In the genomic region with DNA sequence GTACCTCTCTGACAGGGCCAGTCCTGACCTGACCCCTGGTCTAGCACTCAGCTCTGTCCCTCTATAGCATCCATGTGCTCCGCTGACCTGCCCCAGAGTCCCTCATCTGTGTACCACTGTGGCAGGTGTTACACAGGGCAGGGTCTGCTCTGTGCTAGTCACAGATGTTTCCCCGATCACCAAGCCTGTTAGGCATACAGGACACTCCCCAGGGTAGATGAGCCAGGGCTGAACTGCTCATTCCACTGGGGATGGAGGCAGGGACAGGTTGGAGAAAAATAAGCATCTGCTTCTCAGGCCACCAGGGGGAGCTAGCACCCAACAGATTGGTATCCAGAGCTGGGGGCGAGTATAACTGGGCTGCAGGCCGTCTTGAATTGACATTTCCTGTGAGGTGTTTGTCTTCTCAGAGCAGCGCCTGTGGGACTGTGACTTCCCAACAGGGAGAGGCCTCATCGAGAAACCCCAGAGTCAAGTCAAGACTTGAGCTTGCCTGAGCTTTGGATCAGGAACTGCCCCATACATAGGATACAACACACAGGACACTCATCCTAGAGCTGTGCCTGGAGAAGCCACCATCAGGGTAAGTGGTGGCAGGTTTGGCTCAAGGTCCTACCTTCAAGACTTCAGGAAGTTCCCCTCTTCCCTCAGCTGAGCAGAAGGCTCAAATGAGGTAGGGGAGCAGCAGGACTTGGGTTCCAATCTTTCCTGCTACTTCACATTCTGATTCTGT, we compare ENCODE assay signal across 8 mouse cellular contexts. TPM values are rescaled to one million over a fixed set of nuclear protein-coding genes. Genes with fewer than 3 reads are reported as not detected.
DNase-seq lines count a peak whose midpoint lies in the region; ATAC-seq and TF ChIP-seq lines count a peak whose summit lies in the region.

No protein-coding gene starts in this region.

- H3K4me3 ChIP-seq in hindbrain, postnatal 0 days (ENCODE audit: low read length): no peak overlapping the region

- H3K4me2 ChIP-seq in hindbrain, postnatal 0 days (ENCODE audit: low read depth, low read length): no peak overlapping the region

- no peaks in the 10 kb centered on the region for H3K4me1 ChIP-seq in hindbrain, postnatal 0 days (ENCODE audit: insufficient read depth, low read length)

- no peaks in the 10 kb centered on the region for H3K27me3 ChIP-seq in hindbrain, postnatal 0 days (ENCODE audit: insufficient read depth, low read length)

- peaks cover 28% of the 10 kb centered on the region; the same call in 1 of the 2 replicates for H3K36me3 ChIP-seq in hindbrain, postnatal 0 days (ENCODE audit: insufficient read depth, low read length)

- ATAC-seq in hindbrain, postnatal 0 days: peak; percentile 82
- peak; percentile 78 for ATAC-seq in megakaryocyte progenitor cell, adult 5-6 weeks (replicated peaks; ENCODE audit: poor library complexity)

- H3K27ac ChIP-seq in hindbrain, postnatal 0 days: no peak overlapping the region

- DNase-seq in ZHBTc4 (ENCODE audit: low read depth, low spot score): peak; percentile 86
- peak; percentile 93 to 95 for DNase-seq in cerebellum, postnatal 10 days
- DNase-seq in frontal cortex, postnatal 25 days (ENCODE audit: low spot score in 2 of 2): peak; percentile 72 to 75
- peak; percentile 89 for DNase-seq in hindbrain, postnatal 0 days (ENCODE audit: low spot score)
- peak; percentile 55 to 72 for DNase-seq in left cerebral cortex, adult 8-10 months (ENCODE audit: low spot score in 2 of 2)
- peak; percentile 89 for DNase-seq in right cerebral cortex, postnatal 14 days
- DNase-seq in urinary bladder, postnatal 4 days (ENCODE audit: low spot score in 2 of 2): peak; percentile 59 to 88

- TF ChIP-seq CTCF in hindbrain, postnatal 0 days (IDR thresholded peaks at IDR 0.05; ENCODE audit: low read depth): peak; percentile 94

- H3K9me3 ChIP-seq in hindbrain, postnatal 0 days (ENCODE audit: low read length): no peaks in the 10 kb centered on the region

- no peak overlapping the region for H3K9ac ChIP-seq in hindbrain, postnatal 0 days (replicated peaks; ENCODE audit: low read length)

- 27% methylated on average over 6 of the region's 6 CpGs for WGBS in hindbrain, postnatal 0 days

RNA-seq across cellular contexts. Expression of gene Myrf, which starts 17.9 kb away (rescaled TPM):
- 5.1 and 5.9 TPM in 2 replicates for total RNA-seq in hindbrain, postnatal 0 days (2014; rRNA removed)
- 1.7 and 2.0 TPM in 2 replicates for polyA plus RNA-seq in hindbrain, postnatal 0 days (2015; fragmentation: Nextera tagmentation; extraction: Ambion mirVana)
- 10 to 100 TPM; 28.7 to 33.3 (median 29.0) TPM for total RNA-seq in left cerebral cortex, adult 8-10 months (2022)
- total RNA-seq in megakaryocyte progenitor cell, adult 5-6 weeks (2015): not detected in 2 replicates
- not detected in 2 replicates for total RNA-seq in megakaryocyte progenitor cell, adult 5-6 weeks (2017)

RNA-seq across cellular contexts. Expression of gene Dagla, which starts 46.2 kb away (rescaled TPM):
- 33.7 and 35.0 TPM in 2 replicates for total RNA-seq in hindbrain, postnatal 0 days (2014; rRNA removed)
- 9.0 and 10.9 TPM in 2 replicates for polyA plus RNA-seq in hindbrain, postnatal 0 days (2015; fragmentation: Nextera tagmentation; extraction: Ambion mirVana)
- total RNA-seq in left cerebral cortex, adult 8-10 months (2022): 10 to 100 TPM; 72.6 to 77.7 (median 74.9) TPM
- 0.02 TPM in 1 of 2 replicates, not detected in the other for total RNA-seq in megakaryocyte progenitor cell, adult 5-6 weeks (2015)
- total RNA-seq in megakaryocyte progenitor cell, adult 5-6 weeks (2017): 0.17 and 1.4 TPM in 2 replicates

RNA-seq across cellular contexts. Expression of gene Fen1, which starts 54.5 kb away (rescaled TPM):
- 26.5 and 30.5 TPM in 2 replicates for total RNA-seq in hindbrain, postnatal 0 days (2014; rRNA removed)
- 28.4 and 30.2 TPM in 2 replicates for polyA plus RNA-seq in hindbrain, postnatal 0 days (2015; fragmentation: Nextera tagmentation; extraction: Ambion mirVana)
- total RNA-seq in left cerebral cortex, adult 8-10 months (2022): 10 to 100 TPM; 11.7 to 14.4 (median 13.0) TPM
- 56.9 and 61.1 TPM in 2 replicates for total RNA-seq in megakaryocyte progenitor cell, adult 5-6 weeks (2015)
- 125 and 135 TPM in 2 replicates for total RNA-seq in megakaryocyte progenitor cell, adult 5-6 weeks (2017)

RNA-seq across cellular contexts. Expression of gene Tmem258, which starts 54.6 kb away (rescaled TPM):
- 73.3 and 98.1 TPM in 2 replicates for total RNA-seq in hindbrain, postnatal 0 days (2014; rRNA removed)
- 312 and 324 TPM in 2 replicates for polyA plus RNA-seq in hindbrain, postnatal 0 days (2015; fragmentation: Nextera tagmentation; extraction: Ambion mirVana)
- total RNA-seq in left cerebral cortex, adult 8-10 months (2022): 10 to 100 TPM; 70.4 to 87.1 (median 72.2) TPM
- total RNA-seq in megakaryocyte progenitor cell, adult 5-6 weeks (2015): 308 and 313 TPM in 2 replicates
- 149 and 204 TPM in 2 replicates for total RNA-seq in megakaryocyte progenitor cell, adult 5-6 weeks (2017)

Comparison
In these comparisons a context has a peak if more than half of its experiments do, and no peak if none do; other contexts are left out.
1. RNA of gene Dagla, which starts 46.2 kb away (total RNA-seq): 72.6 to 77.7 TPM in left cerebral cortex, adult 8-10 months and 33.7 to 35.0 TPM in hindbrain, postnatal 0 days; 0.02 to 1.4 TPM in megakaryocyte progenitor cell, adult 5-6 weeks; every median in the first group is over 10 times any median in the second.
2. Peak in every context shown above with its lines, with median percentiles within 50 percentile points of each other: DNase-seq.